Mouse (Mus musculus) kidney, postnatal 25 days (tissue): ENCODE measurements at regions not wholly inside any gene's neighbourhood (a gene's known extent, or its start where the extent isn't known, plus 50 kb on each side); places are given as distances from the start of the nearest gene placed in this dataset.
"Not testable (repeated sequence)": the region's sequence is repeated elsewhere in the genome, so short reads cannot be mapped to it uniquely, and the experiment has no call there.

ENCODE experiments used
- DNase-seq, 2 experiments: peaks; one replicate each; pipeline ENCODE4 v3.0.0; 2021; ENCODE audit warnings: mixed read lengths in 2 of 2

- DNase-seq: no peak
These were observed 134.3 kb upstream of the Ajap1 start for GRCm38 (mm10) chr4:153616938-153617337.

- DNase-seq: no peak
These were observed 138.3 kb upstream of the Ajap1 start for GRCm38 (mm10) chr4:153620871-153621270.

- no peak for DNase-seq
These were observed 148.6 kb upstream of the Ajap1 start for GRCm38 (mm10) chr4:153631161-153631560.

- DNase-seq: no peak
These were observed 149.4 kb upstream of the Ajap1 start for GRCm38 (mm10) chr4:153632056-153632455.

- no peak for DNase-seq
These were observed 149.9 kb upstream of the Ajap1 start for GRCm38 (mm10) chr4:153632551-153632950.

- DNase-seq: no peak
These were observed 150.6 kb upstream of the Ajap1 start for GRCm38 (mm10) chr4:153633260-153633659.

GRCm38 (mm10) chr4:153634221-153634881, 151.7 kb upstream of the Ajap1 start:
- DNase-seq: no peak

GRCm38 (mm10) chr4:153637989-153638388, 155.4 kb upstream of the Ajap1 start:
- DNase-seq: no peak

- DNase-seq: no peak
These were observed 169.2 kb upstream of the Ajap1 start for GRCm38 (mm10) chr4:153651849-153652248.

GRCm38 (mm10) chr4:153652841-153653240, 170.2 kb upstream of the Ajap1 start:
- no peak for DNase-seq

GRCm38 (mm10) chr4:153662731-153663130, 180.1 kb upstream of the Ajap1 start:
- no peak for DNase-seq

GRCm38 (mm10) chr4:153666626-153667236, 184.1 kb upstream of the Ajap1 start:
- DNase-seq: not testable (repeated sequence)

- no peak for DNase-seq
These were observed 186.5 kb upstream of the Ajap1 start for GRCm38 (mm10) chr4:153669070-153669469.

- DNase-seq: no peak
These were observed 187.6 kb upstream of the Ajap1 start for GRCm38 (mm10) chr4:153670216-153670615.

- no peak for DNase-seq
These were observed 192.8 kb upstream of the Ajap1 start for GRCm38 (mm10) chr4:153675431-153675830.

GRCm38 (mm10) chr4:153679151-153679550, 196.5 kb upstream of the Ajap1 start:
- peak in 1 of 2 experiments; percentile 25 for DNase-seq

GRCm38 (mm10) chr4:153688441-153688840, 205.8 kb upstream of the Ajap1 start:
- DNase-seq: no peak

GRCm38 (mm10) chr4:153693881-153694280, 211.3 kb upstream of the Ajap1 start:
- peak in 1 of 2 experiments; percentile 4 for DNase-seq

GRCm38 (mm10) chr4:153696426-153697040, 213.9 kb upstream of the Ajap1 start:
- peak in 1 of 2 experiments; percentile 11 for DNase-seq

- DNase-seq: no peak
These were observed 224.6 kb upstream of the Ajap1 start for GRCm38 (mm10) chr4:153707218-153707617.

- no peak for DNase-seq
These were observed 232.5 kb upstream of the Ajap1 start for GRCm38 (mm10) chr4:153714995-153715645.

- DNase-seq: no peak
These were observed 234.7 kb upstream of the Ajap1 start for GRCm38 (mm10) chr4:153717273-153717672.

GRCm38 (mm10) chr4:153724045-153724444, 233.0 kb upstream of the A430005L14Rik start:
- no peak for DNase-seq

GRCm38 (mm10) chr4:153727273-153727672, 229.8 kb upstream of the A430005L14Rik start:
- no peak for DNase-seq
